Mouse (Mus musculus) heart, embryonic 11.5 days (tissue): ENCODE measurements around the gene 1700003E16Rik. TPM values are rescaled to one million over a fixed set of nuclear protein-coding genes. Genes with fewer than 3 reads are reported as not detected.

Experiments used
- ATAC-seq: fragments of 200-750 bp; cut with Nextera tagmentation; replicated peaks from 2 replicates; pipeline ENCODE4 v1.8.0; 2017; ENCODE audit warnings: moderate library complexity; ENCODE audit not compliant: insufficient number of reproducible peaks, low FRiP score, low TSS enrichment
- H3K27ac ChIP-seq: fragments of 300-500 bp; sonication (generic); 2 replicates; pipeline ENCODE4 v1.5.1; 2014; ENCODE audit warnings: mild to moderate bottlenecking, low read depth, low read length
- H3K27me3 ChIP-seq: fragments of 300-500 bp; sonication (generic); 2 replicates; pipeline ENCODE4 v1.6.1; 2014; ENCODE audit warnings: mild to moderate bottlenecking, low read length, mixed read lengths; ENCODE audit not compliant: control insufficient read depth, insufficient read depth
- H3K36me3 ChIP-seq: fragments of 300-500 bp; sonication (generic); 2 replicates; pipeline ENCODE4 v1.6.1; 2014; ENCODE audit warnings: mild to moderate bottlenecking, low read length, moderate library complexity, mixed read lengths; ENCODE audit not compliant: control insufficient read depth, insufficient read depth
- H3K4me1 ChIP-seq: fragments of 300-500 bp; sonication (generic); 2 replicates; pipeline ENCODE4 v1.6.1; 2014; ENCODE audit warnings: low read length; ENCODE audit not compliant: control insufficient read depth, insufficient read depth
- H3K4me2 ChIP-seq: fragments of 300-500 bp; sonication (generic); 2 replicates; pipeline ENCODE4 v1.6.1; 2014; ENCODE audit warnings: mild to moderate bottlenecking, moderate library complexity
- H3K4me3 ChIP-seq: fragments of 300-500 bp; sonication (generic); 2 replicates; pipeline ENCODE4 v1.5.1; 2014; ENCODE audit warnings: low read depth, low read length
- H3K9ac ChIP-seq: fragments of 300-500 bp; sonication (generic); 2 replicates; pipeline ENCODE4 v1.6.1; 2014; ENCODE audit warnings: mild to moderate bottlenecking, low read depth, low read length, moderate library complexity
- H3K9me3 ChIP-seq: fragments of 300-500 bp; sonication (generic); replicated peaks from 2 replicates; pipeline ENCODE4 v1.6.1; 2016; ENCODE audit warnings: low read length; ENCODE audit not compliant: control insufficient read depth
- whole genome bisulfite sequencing: fragments of 180-500 bp; shearing (Covaris S2); extraction: QIAGEN DNeasy Blood & Tissue Kit; methylation state at CpG from one replicate; pipeline ENCODE4 v1.1.7; 2014; ENCODE audit not compliant: insufficient replicate concordance; 5-methylcytosine and 5-hydroxymethylcytosine counted together
- polyA plus RNA-seq: library from polyadenylated mRNA; unstranded; fragments of >200 nt; fragmentation: Nextera tagmentation; extraction: Ambion mirVana; gene quantifications from 2 replicates; pipeline ENCODE4 v1.2.1, GENCODE M21; 2014

The 1700003E16Rik gene
- polyA plus RNA-seq, 1 experiment from 2014 or later, result 0.14 TPM

- WGBS, result under 1% methylated on average over 30 of the region's 30 CpGs
- ATAC-seq, result no peak
Observed at GRCm38 (mm10) chr6:83124851-83125312, 31.3 kb upstream of the 1700003E16Rik start.

GRCm38 (mm10) chr6:83125331-83125730 is 30.9 kb upstream of the 1700003E16Rik start, which contains the start of gene Ino80b:
TSS of gene Ino80b (minus strand) at chr6:83125431.
- H3K4me3 ChIP-seq, result peak within 1 kb of the TSS; percentile 67
- H3K9me3 ChIP-seq, result no peaks in the 10 kb centered on the region
- H3K27ac ChIP-seq, result no peak within 1 kb of the TSS
- ATAC-seq, result no peak
- H3K27me3 ChIP-seq, result no peaks in the 10 kb centered on the region
- peak within 1 kb of the TSS; percentile 85 for H3K4me2 ChIP-seq
- H3K9ac ChIP-seq, result peak within 1 kb of the TSS; percentile 81
- H3K36me3 ChIP-seq, result no peaks in the 10 kb centered on the region
- H3K4me1 ChIP-seq, result peaks cover 15% of the 10 kb centered on the region
- 33% methylated on average over 5 of the region's 5 CpGs for WGBS

More at GRCm38 (mm10) chr6:83124851-83125312, 31.3 kb upstream of the 1700003E16Rik start:
- Histone ChIP-seq H3K27ac (no peak overlapping the region), H3K4me1 (peaks cover 19% of the 10 kb centered on the region), H3K9me3 (no peaks in the 10 kb centered on the region), H3K27me3 (no peaks in the 10 kb centered on the region), H3K4me3 (peak overlapping the region; percentile 67), H3K9ac (peak overlapping the region; percentile 81), H3K4me2 (peak overlapping the region; percentile 85), H3K36me3 (no peaks in the 10 kb centered on the region)

- WGBS, result 83% methylated on average over 5 of the region's 5 CpGs
- Histone ChIP-seq H3K27me3 (no peaks in the 10 kb centered on the region), H3K4me1 (peaks cover 15% of the 10 kb centered on the region), H3K27ac (no peak overlapping the region), H3K36me3 (no peaks in the 10 kb centered on the region), H3K9me3 (no peaks in the 10 kb centered on the region), H3K4me2 (no peak overlapping the region), H3K9ac (no peak overlapping the region), H3K4me3 (no peak overlapping the region)
- no peak for ATAC-seq
Observed at GRCm38 (mm10) chr6:83127419-83127818, 28.8 kb upstream of the 1700003E16Rik start.

- H3K4me3 ChIP-seq, result no peak overlapping the region
- peaks cover 11% of the 10 kb centered on the region for H3K4me1 ChIP-seq
- ATAC-seq, result no peak
- H3K9me3 ChIP-seq, result no peaks in the 10 kb centered on the region
- no peak overlapping the region for H3K4me2 ChIP-seq
- 0 out of 2 replicates have a peak, but pooled peaks cover 3% of the 10 kb centered on the region for H3K27me3 ChIP-seq
- H3K27ac ChIP-seq, result no peak overlapping the region
- 82% methylated on average over 6 of the region's 6 CpGs for WGBS
- H3K9ac ChIP-seq, result no peak overlapping the region
- H3K36me3 ChIP-seq, result no peaks in the 10 kb centered on the region
Observed at GRCm38 (mm10) chr6:83131469-83132034, 24.7 kb upstream of the 1700003E16Rik start.

GRCm38 (mm10) chr6:83132176-83132919 is 23.9 kb upstream of the 1700003E16Rik start:
- H3K4me3 ChIP-seq, result no peak overlapping the region
- no peak overlapping the region for H3K9ac ChIP-seq
- H3K4me1 ChIP-seq, result peaks cover 11% of the 10 kb centered on the region
- H3K27me3 ChIP-seq, result 0 out of 2 replicates have a peak, but pooled peaks cover 3% of the 10 kb centered on the region
- H3K9me3 ChIP-seq, result no peaks in the 10 kb centered on the region
- no peak for ATAC-seq
- no peaks in the 10 kb centered on the region for H3K36me3 ChIP-seq
- 82% methylated on average over 9 of the region's 9 CpGs for WGBS
- H3K4me2 ChIP-seq, result no peak overlapping the region
- H3K27ac ChIP-seq, result no peak overlapping the region

GRCm38 (mm10) chr6:83134226-83134625 is 22.0 kb upstream of the 1700003E16Rik start:
- Histone ChIP-seq H3K27me3 (0 out of 2 replicates have a peak, but pooled peaks cover 3% of the 10 kb centered on the region), H3K9me3 (no peaks in the 10 kb centered on the region), H3K4me1 (peaks cover 24% of the 10 kb centered on the region), H3K36me3 (no peaks in the 10 kb centered on the region), H3K9ac (no peak overlapping the region), H3K27ac (no peak overlapping the region), H3K4me2 (no peak overlapping the region), H3K4me3 (no peak overlapping the region)
- 64% methylated on average over 3 of the region's 3 CpGs for WGBS
- ATAC-seq, result no peak

- Histone ChIP-seq H3K4me1 (peaks cover 24% of the 10 kb centered on the region), H3K36me3 (no peaks in the 10 kb centered on the region), H3K4me2 (peak within 1 kb of the TSS; percentile 87), H3K27ac (peak within 1 kb of the TSS; percentile 99; the same call in 1 of the 2 replicates), H3K9ac (peak within 1 kb of the TSS; percentile 94), H3K4me3 (peak within 1 kb of the TSS; percentile 63), H3K9me3 (no peaks in the 10 kb centered on the region), H3K27me3 (0 out of 2 replicates have a peak, but pooled peaks cover 3% of the 10 kb centered on the region)
- no peak for ATAC-seq
- 60% methylated on average over 7 of the region's 7 CpGs for WGBS
Observed at GRCm38 (mm10) chr6:83134951-83135513, 21.2 kb upstream of the 1700003E16Rik start, which contains the start of gene Rtkn. TSS of gene Rtkn (plus strand) at chr6:83135463.

GRCm38 (mm10) chr6:83135571-83136161 is 20.5 kb upstream of the 1700003E16Rik start:
- H3K36me3 ChIP-seq, result no peaks in the 10 kb centered on the region

More at GRCm38 (mm10) chr6:83135571-83136161, 20.5 kb upstream of the 1700003E16Rik start:
- H3K4me3 ChIP-seq, result peak overlapping the region; percentile 63
- H3K27me3 ChIP-seq, result 0 out of 2 replicates have a peak, but pooled peaks cover 3% of the 10 kb centered on the region
- H3K27ac ChIP-seq, result no peak overlapping the region
- WGBS, result 2% methylated on average over 37 of the region's 37 CpGs
- H3K9me3 ChIP-seq, result no peaks in the 10 kb centered on the region
- peak overlapping the region; percentile 94 for H3K9ac ChIP-seq
- H3K4me2 ChIP-seq, result peak overlapping the region; percentile 87
- ATAC-seq, result no peak
- H3K4me1 ChIP-seq, result peaks cover 24% of the 10 kb centered on the region
